Mouse (Mus musculus) forebrain, embryonic 11.5 days (tissue): ENCODE results near the gene Syt12. TPM values are rescaled to one million over a fixed set of nuclear protein-coding genes. Genes with fewer than 3 reads are reported as not detected.

Source experiments
- ATAC-seq: fragments of 200-750 bp; cut with Nextera tagmentation; replicated peaks from 2 replicates; pipeline ENCODE4 v1.8.0; 2017; ENCODE audit warnings: moderate TSS enrichment; ENCODE audit not compliant: low FRiP score
- DNase-seq: peaks from one replicate; pipeline ENCODE4 v3.0.0-alpha.2; 2017; ENCODE audit warnings: low spot score
- H3K27ac ChIP-seq: fragments of 300-500 bp; sonication (generic); 2 replicates; pipeline ENCODE4 v1.5.1; 2014; ENCODE audit warnings: low read depth, low read length
- H3K27me3 ChIP-seq: fragments of 300-500 bp; sonication (generic); 2 replicates; pipeline ENCODE4 v1.6.1; 2014; ENCODE audit warnings: mild to moderate bottlenecking, low read length, mixed read lengths; ENCODE audit not compliant: control insufficient read depth, insufficient read depth
- H3K36me3 ChIP-seq: fragments of 300-500 bp; sonication (generic); 2 replicates; pipeline ENCODE4 v1.6.1; 2014; ENCODE audit warnings: mild to moderate bottlenecking, low read length, moderate library complexity, mixed read lengths; ENCODE audit not compliant: control insufficient read depth, insufficient read depth
- H3K4me1 ChIP-seq: fragments of 300-500 bp; sonication (generic); replicated peaks from 2 replicates; pipeline ENCODE4 v1.6.1; 2014; ENCODE audit warnings: low read length, mixed read lengths; ENCODE audit not compliant: control insufficient read depth, insufficient read depth
- H3K4me2 ChIP-seq: fragments of 300-500 bp; sonication (generic); 2 replicates; pipeline ENCODE4 v1.6.1; 2014; ENCODE audit warnings: low read depth, mild to moderate bottlenecking, low read length, moderate library complexity, mixed read lengths; ENCODE audit not compliant: severe bottlenecking
- H3K4me3 ChIP-seq: fragments of 300-500 bp; sonication (generic); 2 replicates; pipeline ENCODE4 v1.5.1; 2014; ENCODE audit warnings: low read depth, low read length
- H3K9ac ChIP-seq: fragments of 300-500 bp; sonication (generic); 2 replicates; pipeline ENCODE4 v1.6.1; 2014; ENCODE audit warnings: low read length
- H3K9me3 ChIP-seq: fragments of 300-500 bp; sonication (generic); 2 replicates; pipeline ENCODE4 v1.6.1; 2016; ENCODE audit warnings: low read length, mixed read lengths; ENCODE audit not compliant: control insufficient read depth
- WGBS: fragments of 180-500 bp; shearing (Covaris S2); extraction: QIAGEN DNeasy Blood & Tissue Kit; methylation state at CpG from one replicate; pipeline ENCODE4 v1.1.7; 2014; 5-methylcytosine and 5-hydroxymethylcytosine counted together
- polyA plus RNA-seq: library from polyadenylated mRNA; unstranded; fragments of >200 nt; fragmentation: Nextera tagmentation; extraction: Ambion mirVana; gene quantifications from 2 replicates; pipeline ENCODE4 v1.2.1, GENCODE M21; 2014

Gene Syt12
- polyA plus RNA-seq, 1 experiment from 2014 or later: 1.1 TPM

DNA sequence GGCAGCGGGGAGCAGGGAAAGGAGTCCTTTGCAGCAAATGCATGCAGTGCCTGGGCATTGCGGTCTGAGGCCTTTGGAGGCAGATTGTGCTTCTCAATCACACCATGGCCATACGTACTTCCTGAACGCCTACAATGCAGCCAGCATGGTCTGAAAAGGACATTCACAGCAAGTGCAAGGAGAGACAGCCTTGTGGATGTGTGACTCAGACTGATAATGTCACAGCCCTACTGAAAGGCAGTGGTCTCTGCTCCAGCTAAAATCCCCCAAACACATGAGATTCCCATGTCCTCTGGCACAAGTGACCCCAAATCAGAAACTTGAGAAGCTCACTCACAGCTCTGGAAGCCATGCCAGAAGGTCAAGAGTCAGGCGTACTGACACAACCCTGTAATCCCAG is 18.6 kb upstream of the Syt12 start:
- H3K4me3 ChIP-seq: no peak overlapping the region
- WGBS: 83% methylated on average over 5 of the region's 5 CpGs
- no peak for DNase-seq
- no peaks in the 10 kb centered on the region for H3K27me3 ChIP-seq
- H3K27ac ChIP-seq: no peak overlapping the region
- H3K36me3 ChIP-seq: no peaks in the 10 kb centered on the region
- H3K4me1 ChIP-seq: 0 out of 2 replicates have a peak, but pooled peaks cover 2% of the 10 kb centered on the region
- H3K4me2 ChIP-seq: no peak overlapping the region
- H3K9ac ChIP-seq: no peak overlapping the region
- H3K9me3 ChIP-seq: no peaks in the 10 kb centered on the region
- no peak for ATAC-seq

GRCm38 (mm10) chr19:4494707-4495106 is 17.5 kb upstream of the Syt12 start:
- Histone ChIP-seq H3K9me3 (no peaks in the 10 kb centered on the region), H3K9ac (no peak overlapping the region), H3K4me3 (no peak overlapping the region), H3K27ac (no peak overlapping the region), H3K4me2 (no peak overlapping the region), H3K36me3 (no peaks in the 10 kb centered on the region), H3K27me3 (no peaks in the 10 kb centered on the region), H3K4me1 (0 out of 2 replicates have a peak, but pooled peaks cover 2% of the 10 kb centered on the region)
- 73% methylated on average over 7 of the region's 7 CpGs for WGBS
- DNase-seq (no peak), ATAC-seq (no peak)

- no peak for ATAC-seq
- DNase-seq: no peak
- Histone ChIP-seq H3K4me3 (no peak overlapping the region), H3K4me1 (0 out of 2 replicates have a peak, but pooled peaks cover 2% of the 10 kb centered on the region), H3K36me3 (no peaks in the 10 kb centered on the region), H3K9ac (no peak overlapping the region), H3K9me3 (no peaks in the 10 kb centered on the region), H3K4me2 (no peak overlapping the region), H3K27me3 (no peaks in the 10 kb centered on the region), H3K27ac (no peak overlapping the region)
- WGBS: 59% methylated on average over 9 of the region's 9 CpGs
Observed at GRCm38 (mm10) chr19:4492526-4493296, 15.5 kb upstream of the Syt12 start.

- H3K27me3 ChIP-seq: no peaks in the 10 kb centered on the region
- H3K4me1 ChIP-seq: no peaks in the 10 kb centered on the region
- no peak for ATAC-seq
- DNase-seq: no peak
- H3K36me3 ChIP-seq: no peaks in the 10 kb centered on the region
- no peak overlapping the region for H3K27ac ChIP-seq
- no peak overlapping the region for H3K9ac ChIP-seq
- no peak overlapping the region for H3K4me2 ChIP-seq
- 80% methylated on average over 10 of the region's 10 CpGs for WGBS
- no peaks in the 10 kb centered on the region for H3K9me3 ChIP-seq
- no peak overlapping the region for H3K4me3 ChIP-seq
Observed at GRCm38 (mm10) chr19:4491080-4491695, 13.9 kb upstream of the Syt12 start.

DNA sequence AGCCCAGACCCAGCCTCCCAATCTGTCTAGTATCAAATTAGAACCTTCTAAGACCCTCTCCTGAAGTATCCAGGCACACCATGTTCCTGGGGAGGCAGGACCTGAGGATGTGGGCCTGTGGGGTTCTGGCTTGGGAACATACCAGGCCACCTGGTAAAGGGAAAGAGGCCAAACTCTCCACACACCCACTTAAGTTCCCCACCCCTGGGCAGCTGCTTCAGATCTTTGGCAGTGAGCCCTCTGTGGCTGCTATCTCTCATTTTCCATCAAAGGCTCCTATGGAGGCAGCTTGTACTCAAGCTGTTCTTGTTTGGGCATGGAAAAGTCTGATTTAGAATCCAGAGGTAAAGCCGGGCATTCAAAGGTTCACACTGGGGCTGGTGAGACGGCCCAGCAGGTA is 10.6 kb upstream of the Syt12 start:
- 88% methylated on average over 2 of the region's 2 CpGs for WGBS
- no peak for DNase-seq
- no peaks in the 10 kb centered on the region for H3K36me3 ChIP-seq
- no peak for ATAC-seq
- no peak overlapping the region for H3K4me3 ChIP-seq
- no peaks in the 10 kb centered on the region for H3K27me3 ChIP-seq
- no peak overlapping the region for H3K9ac ChIP-seq
- no peaks in the 10 kb centered on the region for H3K9me3 ChIP-seq
- H3K4me1 ChIP-seq: no peaks in the 10 kb centered on the region
- H3K27ac ChIP-seq: no peak overlapping the region
- no peak overlapping the region for H3K4me2 ChIP-seq

- no peak for ATAC-seq
- no peak overlapping the region for H3K4me3 ChIP-seq
- no peaks in the 10 kb centered on the region for H3K4me1 ChIP-seq
- H3K36me3 ChIP-seq: no peaks in the 10 kb centered on the region
- no peaks in the 10 kb centered on the region for H3K27me3 ChIP-seq
- DNase-seq: no peak
- no peak overlapping the region for H3K9ac ChIP-seq
- no peak overlapping the region for H3K27ac ChIP-seq
- H3K4me2 ChIP-seq: no peak overlapping the region
- H3K9me3 ChIP-seq: no peaks in the 10 kb centered on the region
- 59% methylated on average over 5 of the region's 5 CpGs for WGBS
Observed at GRCm38 (mm10) chr19:4485006-4485405, 7.8 kb upstream of the Syt12 start.

DNA sequence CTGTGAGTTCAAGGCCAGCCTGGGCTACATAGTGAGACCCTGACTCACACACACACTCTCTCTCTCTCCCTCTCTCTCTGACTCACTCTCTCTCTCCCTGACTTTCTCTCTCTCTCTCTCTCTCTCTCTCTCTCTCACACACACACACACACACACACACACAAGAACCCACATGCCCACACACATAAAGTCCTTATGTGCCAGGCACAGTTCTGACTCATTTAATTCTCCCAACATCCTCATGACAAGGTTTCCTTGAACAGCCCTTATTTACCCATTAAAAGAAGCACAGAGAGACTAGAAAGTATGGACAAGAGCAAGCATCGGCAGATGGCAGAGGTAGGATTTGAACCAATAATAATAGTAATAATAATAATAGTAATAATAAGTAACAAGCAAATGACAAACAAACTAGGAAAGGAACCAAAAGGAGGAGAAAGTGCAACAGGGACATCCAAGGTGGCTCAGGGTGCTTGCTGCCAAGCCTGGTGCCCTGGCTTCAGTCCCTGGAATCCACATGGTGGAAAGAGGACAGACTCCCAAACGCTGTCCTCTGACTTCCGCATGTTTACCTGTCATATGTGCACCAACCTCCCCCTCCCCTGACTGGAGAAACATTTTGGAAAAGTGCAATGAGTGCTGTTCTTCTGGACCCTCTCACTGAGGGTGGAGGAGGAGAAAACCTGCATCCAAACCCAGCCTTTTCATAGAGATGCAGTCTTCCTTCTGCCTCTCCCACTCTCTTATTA is 5.0 kb upstream of the Syt12 start:
- Histone ChIP-seq H3K4me1 (no peaks in the 10 kb centered on the region), H3K36me3 (no peaks in the 10 kb centered on the region), H3K9me3 (no peaks in the 10 kb centered on the region), H3K27me3 (peaks cover 7% of the 10 kb centered on the region; the same call in 1 of the 2 replicates), H3K4me2 (no peak overlapping the region), H3K27ac (no peak overlapping the region), H3K4me3 (no peak overlapping the region), H3K9ac (no peak overlapping the region)
- no peak for DNase-seq
- ATAC-seq: no peak
- WGBS: 95% methylated on average over 3 of the region's 3 CpGs

DNA sequence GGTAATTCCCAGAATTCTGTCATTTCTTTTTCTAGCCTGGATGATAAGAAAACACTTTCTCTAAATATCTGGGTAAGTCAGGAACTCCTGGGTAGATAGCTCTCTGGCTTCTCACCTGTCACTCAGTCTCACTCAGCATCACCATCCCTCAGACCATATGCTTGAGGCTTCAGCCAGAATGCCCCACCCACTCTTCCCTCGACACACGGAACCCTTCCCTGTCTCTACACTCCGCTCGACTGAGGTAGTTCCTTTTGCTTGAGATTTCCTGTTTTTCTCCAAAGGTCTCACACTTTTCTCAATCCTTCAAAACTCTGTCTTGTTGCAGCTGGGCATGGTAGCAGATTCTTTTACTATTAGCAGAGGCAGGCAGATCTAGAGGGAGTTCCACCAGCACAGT is 4.1 kb upstream of the Syt12 start:
- Histone ChIP-seq H3K9me3 (no peaks in the 10 kb centered on the region), H3K4me1 (peaks cover 4% of the 10 kb centered on the region; the same call in 1 of the 2 replicates), H3K4me3 (no peak overlapping the region), H3K27ac (no peak overlapping the region), H3K36me3 (no peaks in the 10 kb centered on the region), H3K27me3 (peaks cover 16% of the 10 kb centered on the region), H3K9ac (no peak overlapping the region), H3K4me2 (no peak overlapping the region)
- no peak for ATAC-seq
- WGBS: 68% methylated on average over 4 of the region's 4 CpGs
- no peak for DNase-seq
